Mouse (Mus musculus) liver, embryonic 11.5 days (tissue): Measurements from ENCODE around the gene Neurl2. TPM values are rescaled to one million over a fixed set of nuclear protein-coding genes. Genes with fewer than 3 reads are reported as not detected.

ENCODE experiments used
- ATAC-seq: fragments of 200-750 bp; cut with Nextera tagmentation; replicated peaks from 2 replicates; pipeline ENCODE4 v1.8.0; 2017; ENCODE audit warnings: moderate number of reproducible peaks, mild to moderate bottlenecking, moderate TSS enrichment, moderate library complexity; ENCODE audit not compliant: low FRiP score
- DNase-seq: peaks from one replicate; pipeline ENCODE4 v3.0.0-alpha.2; 2017; ENCODE audit warnings: low spot score
- H3K27ac ChIP-seq: fragments of 300-500 bp; sonication (generic); 2 replicates; pipeline ENCODE4 v1.5.1; 2014; ENCODE audit warnings: mild to moderate bottlenecking, low read depth, low read length, control low read depth
- H3K27me3 ChIP-seq: fragments of 300-500 bp; sonication (generic); replicated peaks from 2 replicates; pipeline ENCODE4 v1.6.1; 2014; ENCODE audit warnings: low read length, mixed read lengths; ENCODE audit not compliant: control insufficient read depth, insufficient read depth
- H3K36me3 ChIP-seq: fragments of 300-500 bp; sonication (generic); 2 replicates; pipeline ENCODE4 v1.6.1; 2014; ENCODE audit warnings: mild to moderate bottlenecking, low read length, moderate library complexity, mixed read lengths; ENCODE audit not compliant: control insufficient read depth, insufficient read depth
- H3K4me1 ChIP-seq: fragments of 300-500 bp; sonication (generic); replicated peaks from 2 replicates; pipeline ENCODE4 v1.6.1; 2014; ENCODE audit warnings: low read length, mixed read lengths; ENCODE audit not compliant: control insufficient read depth, insufficient read depth
- H3K4me2 ChIP-seq: fragments of 300-500 bp; sonication (generic); 2 replicates; pipeline ENCODE4 v1.6.1; 2014; ENCODE audit warnings: mild to moderate bottlenecking, control low read depth, moderate library complexity
- H3K4me3 ChIP-seq: fragments of 300-500 bp; sonication (generic); 2 replicates; pipeline ENCODE4 v1.5.1; 2014; ENCODE audit warnings: low read depth, low read length, control low read depth
- H3K9ac ChIP-seq: fragments of 300-500 bp; sonication (generic); 2 replicates; pipeline ENCODE4 v1.6.1; 2014; ENCODE audit warnings: low read depth, low read length, control low read depth
- H3K9me3 ChIP-seq: fragments of 300-500 bp; sonication (generic); 2 replicates; pipeline ENCODE4 v1.6.1; 2016; ENCODE audit warnings: low read length, inconsistent platforms, mixed read lengths; ENCODE audit not compliant: control insufficient read depth
- WGBS: fragments of 180-500 bp; shearing (Covaris S2); extraction: QIAGEN DNeasy Blood & Tissue Kit; methylation state at CpG from one replicate; pipeline ENCODE4 v1.1.7; 2014; 5-methylcytosine and 5-hydroxymethylcytosine counted together
- polyA plus RNA-seq: library from polyadenylated mRNA; unstranded; fragments of >200 nt; fragmentation: Nextera tagmentation; extraction: Ambion mirVana; gene quantifications from 2 replicates; pipeline ENCODE4 v1.2.1, GENCODE M21; 2014

Gene Neurl2
- polyA plus RNA-seq, 1 experiment from 2014 or later, result 4.9 TPM

GRCm38 (mm10) chr2:164792400-164793190 lies 40.7 kb downstream of the Neurl2 start:
- no peaks in the 10 kb centered on the region for H3K9me3 ChIP-seq
- no peak overlapping the region for H3K4me2 ChIP-seq
- DNase-seq (no peak), ATAC-seq (no peak)
- H3K27me3 ChIP-seq, result no peaks in the 10 kb centered on the region
- no peak overlapping the region for H3K9ac ChIP-seq
- no peak overlapping the region for H3K27ac ChIP-seq
- 0 out of 2 replicates have a peak, but pooled peaks cover 4% of the 10 kb centered on the region for H3K4me1 ChIP-seq
- WGBS, result 91% methylated on average over 12 of the region's 12 CpGs
- no peak overlapping the region for H3K4me3 ChIP-seq
- H3K36me3 ChIP-seq, result peaks cover 25% of the 10 kb centered on the region

DNA sequence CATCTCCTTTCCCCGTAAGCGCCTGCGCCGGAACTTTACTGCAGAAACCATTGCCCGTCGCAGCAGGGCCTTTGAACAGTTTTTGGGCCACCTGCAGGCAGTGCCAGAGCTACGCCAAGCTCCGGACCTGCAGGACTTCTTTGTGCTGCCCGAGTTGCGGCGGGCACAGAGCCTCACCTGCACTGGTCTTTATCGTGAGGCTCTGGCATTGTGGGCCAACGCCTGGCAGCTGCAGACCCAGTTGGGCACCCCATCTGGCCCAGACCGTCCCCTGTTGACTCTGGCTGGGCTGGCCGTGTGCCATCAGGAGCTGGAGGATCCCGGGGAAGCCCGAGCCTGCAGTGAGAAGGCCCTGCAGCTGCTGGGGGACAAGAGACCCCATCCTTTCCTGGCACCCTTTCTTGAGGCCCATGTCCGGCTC lies 41.4 kb downstream of the Neurl2 start:
- DNase-seq, result peak; percentile 29
- Histone ChIP-seq H3K36me3 (peaks cover 22% of the 10 kb centered on the region), H3K4me2 (no peak overlapping the region), H3K27me3 (no peaks in the 10 kb centered on the region), H3K4me3 (no peak overlapping the region), H3K9ac (no peak overlapping the region), H3K9me3 (no peaks in the 10 kb centered on the region), H3K4me1 (0 out of 2 replicates have a peak, but pooled peaks cover 4% of the 10 kb centered on the region), H3K27ac (no peak overlapping the region)
- ATAC-seq, result no peak
- 94% methylated on average over 18 of the region's 18 CpGs for WGBS

GRCm38 (mm10) chr2:164790451-164790850 lies 42.8 kb downstream of the Neurl2 start:
- H3K4me3 ChIP-seq, result no peak overlapping the region
- ATAC-seq (no peak), DNase-seq (no peak)
- 0 out of 2 replicates have a peak, but pooled peaks cover 3% of the 10 kb centered on the region for H3K27me3 ChIP-seq
- H3K4me2 ChIP-seq, result no peak overlapping the region
- H3K9ac ChIP-seq, result no peak overlapping the region
- H3K27ac ChIP-seq, result no peak overlapping the region
- 80% methylated on average over 4 of the region's 4 CpGs for WGBS
- H3K36me3 ChIP-seq, result peaks cover 16% of the 10 kb centered on the region
- H3K9me3 ChIP-seq, result no peaks in the 10 kb centered on the region
- H3K4me1 ChIP-seq, result 0 out of 2 replicates have a peak, but pooled peaks cover 8% of the 10 kb centered on the region

DNA sequence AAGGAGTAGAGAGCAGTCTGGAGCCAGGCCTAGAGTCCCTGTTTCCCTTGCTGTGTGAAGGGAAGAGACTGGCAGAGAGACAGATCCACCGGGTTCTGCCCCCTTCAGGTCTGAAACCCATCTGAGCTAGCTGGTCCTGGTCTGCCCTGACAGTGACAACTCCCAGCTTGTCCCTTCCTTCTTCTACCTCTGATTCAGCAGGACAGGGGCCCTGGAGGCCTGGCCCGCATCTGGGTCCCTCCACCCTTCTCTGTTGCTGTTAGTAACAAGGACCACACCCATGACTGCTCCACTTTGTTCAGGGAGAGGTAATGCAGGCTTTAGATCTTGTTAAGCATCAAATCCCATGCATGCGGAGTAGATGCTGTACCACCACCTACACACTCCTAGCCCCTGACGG lies 44.8 kb downstream of the Neurl2 start:
- WGBS, result 70% methylated on average over 4 of the region's 4 CpGs
- Histone ChIP-seq H3K27me3 (0 out of 2 replicates have a peak, but pooled peaks cover 3% of the 10 kb centered on the region), H3K4me1 (0 out of 2 replicates have a peak, but pooled peaks cover 14% of the 10 kb centered on the region), H3K9me3 (no peaks in the 10 kb centered on the region), H3K27ac (no peak overlapping the region), H3K4me2 (no peak overlapping the region), H3K4me3 (no peak overlapping the region), H3K9ac (no peak overlapping the region), H3K36me3 (peaks cover 6% of the 10 kb centered on the region)
- 0 out of 2 replicates have a peak, but pooled peaks have one; percentile 24 for ATAC-seq
- no peak for DNase-seq

- ATAC-seq (no peak), DNase-seq (no peak)
- H3K4me1 ChIP-seq, result 0 out of 2 replicates have a peak, but pooled peaks cover 14% of the 10 kb centered on the region
- peaks cover 6% of the 10 kb centered on the region for H3K36me3 ChIP-seq
- WGBS, result 88% methylated on average over 10 of the region's 10 CpGs
- no peak overlapping the region for H3K4me2 ChIP-seq
- 0 out of 2 replicates have a peak, but pooled peaks cover 3% of the 10 kb centered on the region for H3K27me3 ChIP-seq
- no peak overlapping the region for H3K9ac ChIP-seq
- no peak overlapping the region for H3K27ac ChIP-seq
- H3K4me3 ChIP-seq, result no peak overlapping the region
- H3K9me3 ChIP-seq, result no peaks in the 10 kb centered on the region
Observed at GRCm38 (mm10) chr2:164787779-164788178, 45.5 kb downstream of the Neurl2 start.

DNA sequence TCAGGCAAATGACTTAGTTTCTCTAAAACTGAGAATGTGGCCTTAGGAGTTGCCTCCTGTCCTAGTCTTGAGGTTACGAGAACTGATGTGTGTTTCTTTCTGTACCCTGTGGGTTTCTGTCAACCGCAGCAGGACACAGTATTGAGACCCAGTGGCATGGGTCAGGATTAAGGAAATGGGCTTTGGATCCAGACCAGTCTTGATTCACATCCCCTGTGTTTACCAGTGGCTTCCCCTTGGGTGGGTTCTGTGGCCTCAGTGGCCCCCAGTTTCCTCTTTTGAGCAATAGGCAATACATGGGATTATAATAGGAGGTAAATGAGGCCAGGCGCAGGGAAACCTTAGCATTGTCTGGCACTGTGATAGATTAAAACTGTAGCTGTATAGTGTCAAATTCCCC lies 46.2 kb downstream of the Neurl2 start:
- WGBS, result 74% methylated on average over 3 of the region's 3 CpGs
- Histone ChIP-seq H3K36me3 (no peaks in the 10 kb centered on the region), H3K9me3 (no peaks in the 10 kb centered on the region), H3K4me1 (0 out of 2 replicates have a peak, but pooled peaks cover 14% of the 10 kb centered on the region), H3K9ac (no peak overlapping the region), H3K4me2 (peak overlapping the region; percentile 91; the same call in 1 of the 2 replicates), H3K27me3 (peaks cover 3% of the 10 kb centered on the region; the same call in 1 of the 2 replicates), H3K4me3 (no peak overlapping the region; the same call in 1 of the 2 replicates), H3K27ac (no peak overlapping the region)
- ATAC-seq (no peak), DNase-seq (no peak)

DNA sequence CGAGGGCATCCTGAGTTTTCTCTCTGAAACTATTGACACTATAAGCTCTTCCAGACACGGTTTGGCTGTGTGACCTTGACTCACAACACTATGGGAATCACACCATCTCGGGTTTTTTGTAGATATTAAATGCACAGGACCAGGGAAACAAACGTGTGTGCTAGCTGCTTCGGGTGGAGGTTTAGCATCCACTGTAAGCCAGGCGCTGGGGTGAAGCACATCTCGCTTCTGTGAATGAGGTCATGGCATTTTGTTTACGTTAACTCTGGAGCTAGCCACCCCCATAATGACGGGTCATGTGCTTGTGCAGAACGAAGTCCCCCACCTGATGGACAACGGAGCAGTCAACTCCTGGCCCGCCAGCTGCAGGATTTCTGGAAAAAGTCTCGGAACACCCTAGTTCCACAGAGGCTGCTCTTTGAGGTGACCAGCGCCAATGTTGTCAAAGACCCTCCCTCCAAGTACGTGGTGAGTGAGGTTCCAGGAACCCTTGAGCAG lies 46.8 kb downstream of the Neurl2 start:
- Histone ChIP-seq H3K27ac (no peak overlapping the region), H3K36me3 (no peaks in the 10 kb centered on the region), H3K9ac (peak overlapping the region; percentile 66), H3K9me3 (no peaks in the 10 kb centered on the region), H3K4me1 (0 out of 2 replicates have a peak, but pooled peaks cover 14% of the 10 kb centered on the region), H3K4me3 (peak overlapping the region; percentile 70), H3K27me3 (peaks cover 3% of the 10 kb centered on the region; the same call in 1 of the 2 replicates), H3K4me2 (peak overlapping the region; percentile 91)
- ATAC-seq (0 out of 2 replicates have a peak, but pooled peaks have one; percentile 3), DNase-seq (no peak)
- 12% methylated on average over 15 of the region's 15 CpGs for WGBS

DNA sequence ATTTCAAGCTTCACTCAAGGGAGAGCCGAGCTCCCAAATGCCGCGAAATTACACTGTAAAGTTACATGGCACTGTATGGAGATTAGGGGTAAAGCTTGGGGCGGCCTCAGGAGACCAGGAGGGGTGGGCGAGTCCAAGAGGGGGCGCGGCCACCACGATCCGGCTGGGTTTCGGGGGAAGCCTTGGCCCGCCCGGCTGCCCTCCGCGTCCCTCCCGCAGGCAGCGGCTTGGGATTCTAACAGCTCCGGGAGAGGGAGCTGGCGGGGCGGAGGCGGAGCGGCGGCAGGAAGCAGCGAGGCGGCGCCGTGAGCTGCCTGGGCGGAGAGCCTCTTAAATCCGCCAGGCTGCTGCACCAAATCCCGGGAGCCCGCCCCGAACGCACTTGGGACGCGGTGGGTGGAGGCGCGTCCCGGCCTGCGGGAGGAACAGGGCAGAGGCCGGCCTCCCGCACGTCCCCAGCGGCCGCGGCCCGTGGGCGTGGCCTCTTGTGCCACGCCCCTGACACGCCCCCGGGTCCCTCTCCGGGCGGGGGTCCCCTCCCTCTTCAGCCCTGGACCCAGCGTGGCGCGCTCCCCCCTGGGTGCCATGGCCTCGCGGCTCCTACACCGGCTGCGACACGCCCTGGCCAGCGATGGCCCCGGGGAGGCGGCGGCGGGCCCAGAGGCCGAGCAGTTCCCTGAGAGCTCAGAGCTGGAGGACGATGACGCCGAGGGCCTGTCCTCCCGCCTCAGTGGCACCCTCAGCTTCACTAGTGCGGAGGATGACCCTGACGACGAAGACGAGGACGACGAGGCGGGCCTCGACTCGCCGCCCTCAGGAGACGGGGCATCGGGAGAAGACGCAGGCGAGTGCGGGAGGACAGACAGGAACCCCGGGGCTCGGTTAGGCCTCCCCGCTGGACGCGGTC lies 47.5 kb downstream of the Neurl2 start, which contains the start of gene Snx21:
TSS of gene Snx21 (plus strand) at position 343 of the 907 bp plus-strand sequence.
- Histone ChIP-seq H3K4me1 (0 out of 2 replicates have a peak, but pooled peaks cover 14% of the 10 kb centered on the region), H3K27ac (peak within 1 kb of the TSS; percentile 69), H3K4me2 (peak within 1 kb of the TSS; percentile 91), H3K9ac (peak within 1 kb of the TSS; percentile 66), H3K4me3 (peak within 1 kb of the TSS; percentile 70), H3K27me3 (peaks cover 3% of the 10 kb centered on the region; the same call in 1 of the 2 replicates), H3K36me3 (no peaks in the 10 kb centered on the region), H3K9me3 (no peaks in the 10 kb centered on the region)
- ATAC-seq, result peak; percentile 82
- peak; percentile 88 for DNase-seq
- under 1% methylated on average over 84 of the region's 89 CpGs for WGBS
